Mouse (Mus musculus) neural tube, embryonic 11.5 days (tissue): ENCODE measurements around the gene Nbea. TPM values are rescaled to one million over a fixed set of nuclear protein-coding genes. Genes with fewer than 3 reads are reported as not detected.
A peak's percentile ranks its signal among the peaks of the same experiment; 100 is the strongest.
"Not testable (repeated sequence)": the region's sequence is repeated elsewhere in the genome, so short reads cannot be mapped to it uniquely, and the experiment has no call there.

Experiments used
- ATAC-seq: fragments of 200-750 bp; cut with Nextera tagmentation; 2 replicates; pipeline ENCODE4 v1.8.0; 2017; ENCODE audit warnings: moderate number of reproducible peaks, mild to moderate bottlenecking, moderate TSS enrichment, moderate library complexity; ENCODE audit not compliant: insufficient read depth, low FRiP score, low TSS enrichment
- DNase-seq: peaks from one replicate; pipeline ENCODE4 v3.0.0-alpha.2; 2015; ENCODE audit warnings: low spot score
- H3K27ac ChIP-seq: fragments of 300-500 bp; sonication (generic); 2 replicates; pipeline ENCODE4 v1.5.1; 2014; ENCODE audit warnings: low read depth, mild to moderate bottlenecking, low read length
- H3K27me3 ChIP-seq: fragments of 300-500 bp; sonication (generic); 2 replicates; pipeline ENCODE4 v1.6.1; 2014; ENCODE audit warnings: mild to moderate bottlenecking, low read length, mixed read lengths; ENCODE audit not compliant: control insufficient read depth, insufficient read depth
- H3K36me3 ChIP-seq: fragments of 300-500 bp; sonication (generic); 2 replicates; pipeline ENCODE4 v1.6.1; 2014; ENCODE audit warnings: mild to moderate bottlenecking, low read length, moderate library complexity, mixed read lengths; ENCODE audit not compliant: control insufficient read depth, insufficient read depth
- H3K4me1 ChIP-seq: fragments of 300-500 bp; sonication (generic); 2 replicates; pipeline ENCODE4 v1.6.1; 2014; ENCODE audit warnings: low read length, mixed read lengths; ENCODE audit not compliant: control insufficient read depth, insufficient read depth
- H3K4me2 ChIP-seq: fragments of 300-500 bp; sonication (generic); 2 replicates; pipeline ENCODE4 v1.6.1; 2014; ENCODE audit warnings: low read depth, mild to moderate bottlenecking, moderate library complexity
- H3K4me3 ChIP-seq: fragments of 300-500 bp; sonication (generic); 2 replicates; pipeline ENCODE4 v1.5.1; 2014; ENCODE audit warnings: low read depth, low read length
- H3K9ac ChIP-seq: fragments of 300-500 bp; sonication (generic); 2 replicates; pipeline ENCODE4 v1.6.1; 2014; ENCODE audit warnings: mild to moderate bottlenecking, low read length
- H3K9me3 ChIP-seq: fragments of 300-500 bp; sonication (generic); 2 replicates; pipeline ENCODE4 v1.6.1; 2016; ENCODE audit warnings: low read length; ENCODE audit not compliant: control insufficient read depth
- WGBS: fragments of 180-500 bp; shearing (Covaris S2); extraction: QIAGEN DNeasy Blood & Tissue Kit; methylation state at CpG from one replicate; pipeline ENCODE4 v1.1.7; 2014; 5-methylcytosine and 5-hydroxymethylcytosine counted together
- polyA plus RNA-seq: library from polyadenylated mRNA; unstranded; fragments of >200 nt; fragmentation: Nextera tagmentation; extraction: Ambion mirVana; gene quantifications from 2 replicates; pipeline ENCODE4 v1.2.1, GENCODE M21; 2014

Nbea gene
- polyA plus RNA-seq, 1 experiment from 2014 or later = 18.8 TPM

DNA sequence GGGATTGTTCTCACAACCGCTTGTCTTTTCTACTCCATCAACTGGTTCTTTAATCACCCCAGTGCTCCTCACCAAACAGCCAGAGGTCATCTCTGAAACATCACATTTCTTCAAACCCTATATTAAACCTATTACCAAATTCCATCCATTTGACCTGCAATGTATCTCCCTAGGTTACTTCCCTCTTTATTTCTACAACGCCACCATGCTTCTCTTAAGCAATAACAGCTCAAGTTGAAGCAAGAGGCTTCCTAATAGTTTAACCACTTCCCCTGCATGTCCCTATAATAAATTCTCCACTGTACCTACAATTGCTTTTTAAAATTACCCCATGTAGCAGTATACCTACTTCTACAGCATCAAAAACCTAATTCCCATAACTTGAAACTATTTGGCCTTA is 205.1 kb downstream of the Nbea start:
- no peaks in the 10 kb centered on the region for H3K27me3 ChIP-seq
- H3K36me3 ChIP-seq = peaks cover 2% of the 10 kb centered on the region; the same call in 1 of the 2 replicates
- no peak overlapping the region for H3K27ac ChIP-seq
- H3K4me1 ChIP-seq = no peaks in the 10 kb centered on the region
- no peak overlapping the region for H3K4me2 ChIP-seq
- 92% methylated on average over 2 of the region's 2 CpGs for WGBS
- H3K4me3 ChIP-seq = no peak overlapping the region
- H3K9me3 ChIP-seq = no peaks in the 10 kb centered on the region
- no peak for ATAC-seq
- DNase-seq = no peak
- H3K9ac ChIP-seq = no peak overlapping the region

DNA sequence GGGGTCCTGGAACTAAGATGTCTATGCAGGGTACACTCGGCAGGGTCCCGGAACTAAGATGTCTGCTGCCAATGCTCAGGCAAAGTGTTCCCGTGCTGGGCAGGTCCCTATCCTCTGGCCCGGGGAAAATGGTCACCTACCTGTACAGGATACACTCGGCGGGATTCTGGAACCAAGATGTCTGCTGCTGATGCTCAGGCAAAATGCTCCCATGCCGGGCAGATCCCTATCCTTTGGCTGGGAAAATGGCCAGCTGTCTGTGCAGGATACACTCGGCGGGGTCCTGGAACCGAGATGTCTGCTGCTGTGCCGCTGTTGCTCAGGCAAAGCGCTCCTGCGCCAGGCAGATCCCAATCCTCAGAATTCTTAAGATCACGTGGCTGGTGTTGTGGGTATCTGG is 206.5 kb downstream of the Nbea start:
- H3K27me3 ChIP-seq = not testable (repeated sequence)

DNA sequence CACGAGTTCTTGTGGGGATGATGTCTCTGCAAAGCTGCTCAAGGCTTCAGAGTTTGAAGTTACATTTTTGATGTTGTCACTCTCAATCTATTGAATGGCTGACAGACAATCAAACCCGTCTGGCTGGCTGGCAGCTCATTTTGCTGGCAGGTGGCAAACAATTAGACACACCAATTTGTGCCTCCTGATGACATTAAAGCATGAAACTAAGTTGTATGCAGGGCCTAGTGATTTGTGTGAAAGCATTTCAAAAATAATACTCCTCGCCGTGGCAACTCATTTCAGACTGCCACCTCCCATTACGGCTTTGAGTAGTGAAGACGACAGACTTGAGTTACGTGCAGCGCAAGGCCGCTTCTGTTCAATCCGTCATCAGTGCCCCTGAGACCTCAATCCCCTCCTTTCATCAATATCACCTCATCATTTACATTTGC is 217.8 kb downstream of the Nbea start:
- Histone ChIP-seq H3K36me3 (no peaks in the 10 kb centered on the region), H3K4me3 (no peak overlapping the region), H3K9me3 (no peaks in the 10 kb centered on the region), H3K9ac (no peak overlapping the region), H3K27me3 (no peaks in the 10 kb centered on the region), H3K4me1 (no peaks in the 10 kb centered on the region), H3K4me2 (no peak overlapping the region), H3K27ac (no peak overlapping the region)
- ATAC-seq (peak; percentile 31; the same call in 1 of the 2 replicates), DNase-seq (peak; percentile 26)
- 49% methylated on average over 10 of the region's 10 CpGs for WGBS

More for the DNA sequence above, 206.5 kb downstream of the Nbea start:
- not testable (repeated sequence) for H3K4me3 ChIP-seq, ATAC-seq, H3K9me3 ChIP-seq, H3K36me3 ChIP-seq, H3K9ac ChIP-seq, H3K4me2 ChIP-seq, H3K4me1 ChIP-seq, H3K27ac ChIP-seq, DNase-seq
- 95% methylated on average over 14 of the region's 14 CpGs for WGBS

DNA sequence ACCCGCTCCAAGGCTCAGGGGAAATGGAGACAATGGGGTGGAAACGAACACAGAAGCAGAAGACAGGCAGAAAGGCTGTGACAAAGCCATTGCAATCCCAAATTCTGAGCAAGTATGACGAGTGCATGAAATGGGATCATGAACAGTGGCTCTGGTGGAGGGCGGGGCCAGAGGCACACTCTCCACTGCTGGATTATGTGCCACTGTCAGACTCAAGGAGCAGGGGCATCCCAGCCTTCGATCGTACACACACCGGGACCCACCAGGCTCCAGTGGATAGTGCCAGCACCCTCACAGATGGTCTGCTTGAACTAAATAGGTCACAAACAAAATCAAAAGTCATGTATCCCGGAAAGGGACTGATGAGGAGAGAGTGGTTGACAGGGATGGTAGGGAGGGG is 220.5 kb downstream of the Nbea start:
- 92% methylated on average over 8 of the region's 8 CpGs for WGBS
- DNase-seq = no peak
- H3K27ac ChIP-seq = no peak overlapping the region

DNA sequence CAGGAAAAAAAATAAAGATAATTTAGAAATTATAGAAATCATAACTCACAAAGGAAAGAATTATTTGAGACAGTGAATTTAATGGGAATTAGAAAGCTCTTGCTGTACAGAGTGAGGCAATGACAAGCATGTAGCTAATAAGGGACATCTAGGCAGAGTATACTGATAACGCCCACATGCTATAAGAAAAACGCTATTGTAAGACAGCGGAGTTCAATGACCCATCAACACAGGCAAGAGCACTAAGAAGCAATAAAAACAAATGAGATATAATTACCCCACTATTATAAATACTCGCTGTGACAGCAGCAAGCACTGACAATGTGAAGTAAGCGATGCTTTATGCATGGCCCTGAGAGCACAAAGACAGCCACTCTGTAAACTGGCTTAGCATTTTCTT is 233.5 kb downstream of the Nbea start:
- no peaks in the 10 kb centered on the region for H3K36me3 ChIP-seq
- H3K4me2 ChIP-seq = no peak overlapping the region
- 58% methylated on average over 5 of the region's 5 CpGs for WGBS
- no peaks in the 10 kb centered on the region for H3K27me3 ChIP-seq
- ATAC-seq (no peak), DNase-seq (no peak)
- no peaks in the 10 kb centered on the region for H3K9me3 ChIP-seq
- H3K27ac ChIP-seq = no peak overlapping the region
- H3K4me1 ChIP-seq = no peaks in the 10 kb centered on the region
- no peak overlapping the region for H3K4me3 ChIP-seq
- no peak overlapping the region for H3K9ac ChIP-seq

More for the DNA sequence above, 220.5 kb downstream of the Nbea start:
- Histone ChIP-seq H3K36me3 (no peaks in the 10 kb centered on the region), H3K4me2 (no peak overlapping the region), H3K9ac (no peak overlapping the region), H3K27me3 (no peaks in the 10 kb centered on the region), H3K4me3 (no peak overlapping the region), H3K4me1 (no peaks in the 10 kb centered on the region), H3K9me3 (no peaks in the 10 kb centered on the region)
- ATAC-seq = no peak

DNA sequence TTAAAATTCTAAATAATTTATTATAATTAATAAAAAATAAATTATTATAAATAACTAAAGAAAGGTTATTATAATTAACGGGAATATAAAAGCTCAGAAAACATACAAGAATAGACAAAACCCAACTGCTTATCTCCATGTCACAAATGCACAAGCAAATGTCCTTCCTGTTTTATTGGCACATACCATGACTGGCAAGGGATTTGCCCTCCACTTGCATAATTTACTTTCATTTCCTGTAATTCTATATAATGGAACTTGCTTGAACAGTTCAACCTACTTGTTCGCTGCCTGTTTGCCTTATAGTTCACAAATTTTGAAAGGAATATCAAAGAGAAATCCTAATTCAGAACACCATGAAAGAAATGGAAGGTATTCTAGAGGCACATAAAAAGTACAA is 234.4 kb downstream of the Nbea start:
- Histone ChIP-seq H3K9ac (no peak overlapping the region), H3K27ac (no peak overlapping the region), H3K4me2 (no peak overlapping the region), H3K27me3 (no peaks in the 10 kb centered on the region), H3K36me3 (no peaks in the 10 kb centered on the region), H3K4me3 (no peak overlapping the region), H3K4me1 (no peaks in the 10 kb centered on the region), H3K9me3 (no peaks in the 10 kb centered on the region)
- ATAC-seq (no peak), DNase-seq (no peak)
- 90% methylated on average over 2 of the region's 2 CpGs for WGBS

DNA sequence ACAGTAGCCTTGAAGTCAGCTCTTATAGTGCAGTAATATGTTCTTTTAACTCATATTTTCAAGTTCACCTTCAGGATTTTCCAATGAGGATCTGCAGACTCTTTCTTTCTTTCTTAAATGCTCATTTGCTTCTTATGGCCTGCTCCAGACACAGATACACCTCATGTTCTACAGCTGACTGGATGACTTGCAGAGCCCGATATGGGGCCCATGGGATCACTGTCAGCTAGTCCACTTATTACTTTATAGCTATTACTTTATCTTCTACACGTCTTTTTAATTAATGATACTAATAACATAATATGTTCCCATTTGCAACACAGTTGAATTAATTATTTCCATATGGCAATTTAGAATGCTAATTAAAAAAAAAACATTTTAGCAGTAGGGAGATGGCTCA is 256.2 kb downstream of the Nbea start:
- Histone ChIP-seq H3K36me3 (peaks cover 2% of the 10 kb centered on the region; the same call in 1 of the 2 replicates), H3K4me3 (no peak overlapping the region), H3K4me2 (no peak overlapping the region), H3K27me3 (no peaks in the 10 kb centered on the region), H3K9me3 (no peaks in the 10 kb centered on the region), H3K27ac (no peak overlapping the region), H3K9ac (no peak overlapping the region), H3K4me1 (no peaks in the 10 kb centered on the region)
- no peak for DNase-seq
- WGBS = 83% methylated on average over 2 of the region's 2 CpGs
- no peak for ATAC-seq

DNA sequence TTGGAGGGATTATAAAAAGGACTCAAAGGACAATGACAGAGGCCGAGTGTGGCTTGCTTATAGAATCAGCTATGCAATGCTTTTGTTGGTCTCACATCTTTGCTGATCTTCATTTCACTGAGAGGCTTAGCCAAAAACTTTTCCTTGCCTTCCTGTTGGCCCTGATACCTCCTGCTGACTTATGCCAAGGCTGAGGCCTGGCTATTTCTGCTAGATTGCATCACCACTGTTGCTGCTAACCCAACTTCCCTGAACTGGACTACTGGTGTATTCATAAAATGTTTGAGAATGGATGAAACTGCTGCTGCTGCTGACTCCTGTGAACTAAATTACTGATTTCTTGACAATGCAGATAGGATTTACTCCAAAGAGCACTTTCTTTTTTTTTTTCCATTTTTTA is 274.2 kb downstream of the Nbea start:
- Histone ChIP-seq H3K4me3 (no peak overlapping the region), H3K4me1 (no peaks in the 10 kb centered on the region), H3K9ac (no peak overlapping the region), H3K36me3 (no peaks in the 10 kb centered on the region), H3K27me3 (no peaks in the 10 kb centered on the region), H3K4me2 (no peak overlapping the region), H3K9me3 (no peaks in the 10 kb centered on the region), H3K27ac (no peak overlapping the region)
- ATAC-seq (no peak), DNase-seq (no peak)
- WGBS = 78% methylated on average over 1 of the region's 1 CpGs

DNA sequence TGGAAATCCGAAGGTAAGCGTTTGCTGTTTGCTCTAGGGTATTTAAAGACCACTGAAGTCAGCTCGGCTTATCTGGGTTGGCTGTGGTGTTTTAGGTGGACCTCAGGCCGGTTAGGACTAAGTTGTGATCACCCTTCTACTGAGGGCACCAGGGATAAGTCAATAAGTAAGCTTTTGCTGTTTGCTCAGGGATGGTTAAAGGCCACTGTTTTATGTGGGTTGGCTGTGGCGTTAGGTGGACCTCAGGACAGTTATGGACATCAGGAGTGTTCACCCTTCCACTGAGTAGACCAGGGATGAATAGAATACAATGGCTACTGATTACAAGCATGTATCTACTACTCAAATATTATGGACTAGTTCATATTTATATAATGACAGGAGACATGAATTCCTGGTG is 292.9 kb downstream of the Nbea start:
- Histone ChIP-seq H3K36me3 (no peaks in the 10 kb centered on the region), H3K27me3 (no peaks in the 10 kb centered on the region), H3K4me2 (no peak overlapping the region), H3K9ac (no peak overlapping the region), H3K4me1 (no peaks in the 10 kb centered on the region), H3K4me3 (no peak overlapping the region), H3K9me3 (no peaks in the 10 kb centered on the region), H3K27ac (no peak overlapping the region)
- WGBS = 91% methylated on average over 5 of the region's 5 CpGs
- ATAC-seq (no peak), DNase-seq (no peak)
